27 mouse cellular contexts compared by ENCODE assay signal in the genomic region with DNA sequence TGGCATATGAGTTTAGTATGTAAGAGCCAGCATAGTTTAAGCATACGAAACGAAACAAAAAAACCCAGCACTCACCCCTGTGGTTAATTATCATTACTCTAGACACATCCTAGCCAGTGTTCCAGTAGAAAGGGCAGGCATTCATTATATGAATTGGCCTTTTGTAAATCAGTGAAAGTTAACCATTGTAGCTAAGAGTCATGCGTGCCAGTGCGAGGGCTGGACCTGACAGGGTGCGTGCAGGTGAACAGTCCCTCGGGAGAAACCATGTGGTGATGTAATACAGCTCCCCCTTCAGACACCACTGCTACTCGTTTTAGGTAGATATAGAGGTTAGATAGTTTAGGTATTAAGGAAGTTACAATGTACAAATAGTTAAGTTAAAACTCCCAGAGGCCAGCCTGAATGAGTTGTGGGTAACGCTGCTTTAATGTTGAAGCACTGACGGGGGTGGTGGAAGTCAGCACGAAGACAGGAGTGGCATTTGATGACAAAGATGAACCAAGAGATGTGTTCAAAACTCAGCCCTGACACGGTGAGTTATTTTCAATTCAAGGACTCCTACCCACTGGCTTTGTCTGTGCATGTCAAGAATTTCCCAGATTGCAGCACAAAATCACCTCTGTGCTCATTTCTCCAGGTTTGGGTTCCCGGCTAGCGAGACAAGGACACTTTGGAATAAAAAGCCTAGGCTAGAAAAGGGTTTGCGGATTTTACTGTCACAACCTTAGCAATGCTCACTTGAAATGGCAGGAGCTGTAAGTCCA. TPM values are rescaled to one million over a fixed set of nuclear protein-coding genes. Genes with fewer than 3 reads are reported as not detected.
DNase-seq lines count a peak whose midpoint lies in the region; ATAC-seq lines count a peak whose summit lies in the region.
"Had no signal": no experiment of that assay in that cellular context is flagged by ENCODE, and none has a peak within 500 bp of the region (broad histone marks: within the 10 kb centered on the region; RNA-seq: fewer than 3 reads in every experiment).

No protein-coding gene starts in this region.

- DNase-seq in heart, embryonic 10.5 days (ENCODE audit: low spot score) = no peak
- DNase-seq in heart, adult 18-20 months = no peak
- DNase-seq in midbrain, embryonic 11.5 days (ENCODE audit: low spot score, missing footprints) = peak; percentile 39
- DNase-seq in midbrain, embryonic 14.5 days = no peak
- DNase-seq in adrenal gland, postnatal 36 days = no peak
- DNase-seq in spleen, adult 12 weeks (ENCODE audit: low spot score) = no peak
- DNase-seq: adrenal gland, postnatal 10 days; cerebellum, adult 2 months; cerebellum, postnatal 36 days; gastrocnemius, postnatal 10 days; liver; lung, postnatal 36 days; thymus, adult 18-20 months; thymus, postnatal 36 days had no signal

- H3K4me3 ChIP-seq in heart, embryonic 10.5 days = no peak overlapping the region
- no peak overlapping the region for H3K4me3 ChIP-seq in midbrain, embryonic 11.5 days (ENCODE audit: low read depth, low read length)
- no peak overlapping the region for H3K4me3 ChIP-seq in midbrain, embryonic 14.5 days (replicated peaks; ENCODE audit: low read depth, low read length)
- no peak overlapping the region for H3K4me3 ChIP-seq in kidney, embryonic 16.5 days (ENCODE audit: low read length)
- H3K4me3 ChIP-seq: forebrain, embryonic 13.5 days; hindbrain, embryonic 12.5 days; layer of hippocampus, adult 2 months; limb, embryonic 10.5 days; liver, embryonic 15.5 days; lung, embryonic 15.5 days; megakaryocyte, embryonic 14.5 days; midbrain, embryonic 15.5 days; myocyte; neural tube, embryonic 13.5 days had no signal

- H3K36me3 ChIP-seq in heart, embryonic 10.5 days = 0 out of 2 replicates have a peak, but pooled peaks cover 3% of the 10 kb centered on the region
- H3K36me3 ChIP-seq in midbrain, embryonic 11.5 days (ENCODE audit: control insufficient read depth, insufficient read depth, low read length) = no peaks in the 10 kb centered on the region
- no peaks in the 10 kb centered on the region for H3K36me3 ChIP-seq in midbrain, embryonic 14.5 days (ENCODE audit: control insufficient read depth, insufficient read depth, low read length)
- no peaks in the 10 kb centered on the region for H3K36me3 ChIP-seq in kidney, embryonic 16.5 days (ENCODE audit: insufficient read depth, low read length)
- H3K36me3 ChIP-seq: hindbrain, embryonic 12.5 days; limb, embryonic 10.5 days; liver, embryonic 15.5 days; lung, embryonic 15.5 days; midbrain, embryonic 15.5 days; neural tube, embryonic 13.5 days had no signal

- WGBS in heart, embryonic 10.5 days = 86% methylated on average over 14 of the region's 14 CpGs
- WGBS in midbrain, embryonic 11.5 days = 90% methylated on average over 14 of the region's 14 CpGs
- WGBS in midbrain, embryonic 14.5 days = 89% methylated on average over 14 of the region's 14 CpGs
- WGBS in kidney, embryonic 16.5 days = 71% methylated on average over 14 of the region's 14 CpGs

- H3K27me3 ChIP-seq in heart, embryonic 10.5 days (ENCODE audit: insufficient read depth, poor library complexity, severe bottlenecking) = no peaks in the 10 kb centered on the region
- H3K27me3 ChIP-seq in midbrain, embryonic 11.5 days (ENCODE audit: control insufficient read depth, insufficient read depth, low read length) = no peaks in the 10 kb centered on the region
- no peaks in the 10 kb centered on the region for H3K27me3 ChIP-seq in midbrain, embryonic 14.5 days (ENCODE audit: control insufficient read depth, insufficient read depth, low read length)
- H3K27me3 ChIP-seq in kidney, embryonic 16.5 days (ENCODE audit: insufficient read depth, low read length) = no peaks in the 10 kb centered on the region
- H3K27me3 ChIP-seq: forebrain, embryonic 13.5 days; hindbrain, embryonic 12.5 days; liver, embryonic 15.5 days; lung, embryonic 15.5 days; megakaryocyte, embryonic 14.5 days; midbrain, embryonic 15.5 days; neural tube, embryonic 13.5 days had no signal

- H3K9ac ChIP-seq in midbrain, embryonic 11.5 days (ENCODE audit: low read length) = no peak overlapping the region
- no peak overlapping the region for H3K9ac ChIP-seq in midbrain, embryonic 14.5 days (replicated peaks; ENCODE audit: low read length)
- H3K9ac ChIP-seq in kidney, embryonic 16.5 days (replicated peaks; ENCODE audit: low read length) = no peak overlapping the region
- H3K9ac ChIP-seq: forebrain, embryonic 13.5 days; hindbrain, embryonic 12.5 days; liver, embryonic 15.5 days; lung, embryonic 15.5 days; midbrain, embryonic 15.5 days; neural tube, embryonic 13.5 days had no signal

- H3K9me3 ChIP-seq in heart, embryonic 10.5 days = no peaks in the 10 kb centered on the region
- H3K9me3 ChIP-seq in midbrain, embryonic 11.5 days (ENCODE audit: control insufficient read depth, low read length) = no peaks in the 10 kb centered on the region
- no peaks in the 10 kb centered on the region for H3K9me3 ChIP-seq in midbrain, embryonic 14.5 days (ENCODE audit: control insufficient read depth, low read length)
- H3K9me3 ChIP-seq in kidney, embryonic 16.5 days (ENCODE audit: low read length) = no peaks in the 10 kb centered on the region
- H3K9me3 ChIP-seq: forebrain, embryonic 13.5 days; G1E; hindbrain, embryonic 12.5 days; limb, embryonic 10.5 days; liver, embryonic 15.5 days; lung, embryonic 15.5 days; megakaryocyte, embryonic 14.5 days; midbrain, embryonic 15.5 days; neural tube, embryonic 13.5 days had no signal

- no peak overlapping the region for H3K4me2 ChIP-seq in midbrain, embryonic 11.5 days
- no peak overlapping the region for H3K4me2 ChIP-seq in midbrain, embryonic 14.5 days (ENCODE audit: low read length)
- no peak overlapping the region for H3K4me2 ChIP-seq in kidney, embryonic 16.5 days (replicated peaks; ENCODE audit: low read depth, low read length)
- H3K4me2 ChIP-seq: forebrain, embryonic 13.5 days; hindbrain, embryonic 12.5 days; liver, embryonic 15.5 days; lung, embryonic 15.5 days; midbrain, embryonic 15.5 days; neural tube, embryonic 13.5 days had no signal

- H3K4me1 ChIP-seq in heart, embryonic 10.5 days = peaks cover 49% of the 10 kb centered on the region
- no peaks in the 10 kb centered on the region for H3K4me1 ChIP-seq in midbrain, embryonic 11.5 days (ENCODE audit: control insufficient read depth, insufficient read depth, low read length)
- H3K4me1 ChIP-seq in midbrain, embryonic 14.5 days (ENCODE audit: control insufficient read depth, insufficient read depth, low read length) = no peaks in the 10 kb centered on the region
- peaks cover 11% of the 10 kb centered on the region; the same call in 1 of the 2 replicates for H3K4me1 ChIP-seq in kidney, embryonic 16.5 days (ENCODE audit: insufficient read depth, low read length)
- H3K4me1 ChIP-seq: forebrain, embryonic 13.5 days; hindbrain, embryonic 12.5 days; midbrain, embryonic 15.5 days had no signal

- ATAC-seq in midbrain, embryonic 11.5 days (ENCODE audit: low FRiP score) = no peak
- no peak for ATAC-seq in midbrain, embryonic 14.5 days (ENCODE audit: low FRiP score, low TSS enrichment)
- peak; percentile 82 for ATAC-seq in kidney, embryonic 16.5 days (ENCODE audit: low FRiP score, low TSS enrichment)
- ATAC-seq: forebrain, embryonic 13.5 days; intestine, postnatal 0 days; midbrain, embryonic 15.5 days had no signal

- 0 out of 2 replicates have a peak overlapping the region, but pooled peaks have one; percentile 22 for H3K27ac ChIP-seq in heart, embryonic 10.5 days
- H3K27ac ChIP-seq in midbrain, embryonic 11.5 days (ENCODE audit: low read depth, low read length) = no peak overlapping the region
- no peak overlapping the region for H3K27ac ChIP-seq in midbrain, embryonic 14.5 days (replicated peaks; ENCODE audit: low read depth, low read length)
- H3K27ac ChIP-seq in kidney, embryonic 16.5 days (ENCODE audit: low read length) = peak overlapping the region; percentile 27; the same call in 1 of the 2 replicates
- H3K27ac ChIP-seq: forebrain, embryonic 13.5 days; hindbrain, embryonic 12.5 days; limb, embryonic 10.5 days; liver, embryonic 15.5 days; lung, embryonic 15.5 days; midbrain, embryonic 15.5 days; neural tube, embryonic 13.5 days had no signal

RNA-seq across cellular contexts. Expression of a gene that starts 19.4 kb away (rescaled TPM):
- 121 and 191 TPM in 2 replicates for polyA plus RNA-seq in heart, embryonic 10.5 days (2016; fragmentation: Nextera tagmentation; extraction: Ambion mirVana)
- total RNA-seq in heart, adult 18-20 months (2021) = 10 to 100 TPM; 34.3 to 38.6 TPM
- polyA plus RNA-seq in midbrain, embryonic 11.5 days (2014; fragmentation: Nextera tagmentation; extraction: Ambion mirVana) = 33.5 and 34.7 TPM in 2 replicates
- 241 and 275 TPM in 2 replicates for polyA plus RNA-seq in midbrain, embryonic 14.5 days (2014; fragmentation: Nextera tagmentation; extraction: Ambion mirVana)
- polyA plus RNA-seq in kidney, embryonic 16.5 days (2015; fragmentation: Nextera tagmentation; extraction: Ambion mirVana) = 34.4 and 37.8 TPM in 2 replicates
- total RNA-seq in adrenal gland, postnatal 36 days (2021) = 10 to 100 TPM; 54.0 to 66.8 TPM

Comparison
In these comparisons a context has a peak if more than half of its experiments do, and no peak if none do; other contexts are left out.
1. H3K27ac ChIP-seq: peak in heart, embryonic 10.5 days (single experiment) and kidney, embryonic 16.5 days (single experiment); none in midbrain, embryonic 11.5 days (single experiment) and midbrain, embryonic 14.5 days (single experiment).